Mouse (Mus musculus) urinary bladder, postnatal 36 days (tissue): ENCODE data around the gene Gm20792.
"Not testable (repeated sequence)": the region's sequence is repeated elsewhere in the genome, so short reads cannot be mapped to it uniquely, and the experiment has no call there.

Experiments
- DNase-seq, 2 experiments: peaks; one replicate each; pipeline ENCODE4 v3.0.0; 2022; ENCODE audit warnings: low spot score in 2 of 2, mixed read lengths in 1 of 2

The Gm20792 gene

GRCm38 (mm10) chrY:48311555-48311954 is at the start of gene Gm20792:
Gene Gm20792, plus strand, starts transcription at chrY:48311855.
- not testable (repeated sequence) for DNase-seq
